Mouse (Mus musculus) hindbrain, embryonic 12.5 days (tissue): ENCODE data around the gene Gm37240. TPM values are rescaled to one million over a fixed set of nuclear protein-coding genes. Genes with fewer than 3 reads are reported as not detected.

ENCODE experiments used
- ATAC-seq: fragments of 200-750 bp; cut with Nextera tagmentation; 2 replicates; pipeline ENCODE4 v1.8.0; 2017; ENCODE audit warnings: moderate TSS enrichment; ENCODE audit not compliant: low FRiP score
- H3K27ac ChIP-seq: fragments of 300-500 bp; sonication (generic); 2 replicates; pipeline ENCODE4 v1.5.1; 2016; ENCODE audit warnings: mild to moderate bottlenecking
- H3K27me3 ChIP-seq: fragments of 300-500 bp; sonication (generic); 2 replicates; pipeline ENCODE4 v1.6.1; 2016; ENCODE audit warnings: mild to moderate bottlenecking
- H3K36me3 ChIP-seq: fragments of 300-500 bp; sonication (generic); 2 replicates; pipeline ENCODE4 v1.6.1; 2016; ENCODE audit warnings: mild to moderate bottlenecking
- H3K4me1 ChIP-seq: fragments of 300-500 bp; sonication (generic); 2 replicates; pipeline ENCODE4 v1.6.1; 2016
- H3K4me2 ChIP-seq: fragments of 300-500 bp; sonication (generic); replicated peaks from 2 replicates; pipeline ENCODE4 v1.6.1; 2016; ENCODE audit warnings: mild to moderate bottlenecking
- H3K4me3 ChIP-seq: fragments of 300-500 bp; sonication (generic); 2 replicates; pipeline ENCODE4 v1.5.1; 2016; ENCODE audit warnings: mild to moderate bottlenecking
- H3K9ac ChIP-seq: fragments of 300-500 bp; sonication (generic); 2 replicates; pipeline ENCODE4 v1.6.1; 2016; ENCODE audit warnings: mild to moderate bottlenecking, moderate library complexity
- H3K9me3 ChIP-seq: fragments of 300-500 bp; sonication (generic); replicated peaks from 2 replicates; pipeline ENCODE4 v1.6.1; 2016; ENCODE audit warnings: mild to moderate bottlenecking
- WGBS: fragments of 180-500 bp; shearing (Covaris S2); methylation state at CpG from one replicate; pipeline ENCODE4 v1.1.7; 2016; 5-methylcytosine and 5-hydroxymethylcytosine counted together
- polyA plus RNA-seq: library from polyadenylated mRNA; unstranded; fragments of >200 nt; fragmentation: Nextera tagmentation; extraction: Ambion mirVana; gene quantifications from 2 replicates; pipeline ENCODE4 v1.2.1, GENCODE M21; 2016

The Gm37240 gene
- polyA plus RNA-seq, 1 experiment from 2014 or later: 3.3 TPM

DNA sequence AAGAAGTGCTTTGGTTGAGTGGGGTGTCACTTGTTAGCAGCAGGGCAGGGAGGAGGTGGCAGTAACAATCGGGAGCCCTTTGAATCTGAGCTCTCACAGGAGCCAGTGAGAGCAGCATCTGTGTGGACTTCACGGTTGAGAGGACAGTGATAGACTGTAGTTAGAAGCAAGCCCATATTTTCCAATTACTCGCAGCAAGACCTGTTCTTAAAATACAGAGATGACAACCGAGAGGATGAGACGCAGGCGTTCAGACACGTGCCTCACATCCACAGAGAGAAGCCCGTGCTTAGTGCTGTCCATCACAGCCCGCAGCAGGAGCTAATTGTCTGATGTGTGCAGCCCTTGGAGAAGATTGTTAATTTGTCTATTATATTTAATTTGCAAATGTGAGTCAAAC, 465.9 kb downstream of the Gm37240 start:
- Histone ChIP-seq H3K4me2 (no peak overlapping the region), H3K27me3 (no peaks in the 10 kb centered on the region), H3K36me3 (no peaks in the 10 kb centered on the region), H3K4me3 (no peak overlapping the region), H3K4me1 (peaks cover 6% of the 10 kb centered on the region; the same call in 1 of the 2 replicates), H3K9me3 (no peaks in the 10 kb centered on the region), H3K9ac (no peak overlapping the region), H3K27ac (peak overlapping the region; percentile 12; the same call in 1 of the 2 replicates)
- WGBS: 67% methylated on average over 9 of the region's 9 CpGs
- ATAC-seq: no peak

DNA sequence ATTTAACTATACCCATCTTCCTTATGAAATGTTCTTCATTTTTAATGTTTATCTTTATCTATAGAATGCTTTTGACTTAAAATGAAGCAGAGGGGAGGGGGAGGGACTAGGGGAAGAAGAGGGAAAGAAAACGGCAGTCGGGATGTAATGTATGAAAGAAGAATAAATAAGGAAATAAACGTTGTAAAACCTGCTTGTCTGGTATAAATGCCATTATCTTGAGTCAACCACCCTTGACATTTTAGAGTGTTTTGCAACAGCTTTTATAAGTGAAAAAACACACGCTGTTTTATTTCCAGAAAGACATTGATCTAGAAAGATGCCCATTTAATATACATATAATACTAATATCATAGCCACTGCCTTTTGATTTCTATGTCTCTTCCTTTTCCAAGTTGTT, 469.7 kb downstream of the Gm37240 start:
- 88% methylated on average over 4 of the region's 4 CpGs for WGBS
- Histone ChIP-seq H3K27me3 (no peaks in the 10 kb centered on the region), H3K9ac (no peak overlapping the region), H3K36me3 (no peaks in the 10 kb centered on the region), H3K4me2 (no peak overlapping the region), H3K27ac (no peak overlapping the region), H3K4me3 (no peak overlapping the region), H3K4me1 (no peaks in the 10 kb centered on the region), H3K9me3 (no peaks in the 10 kb centered on the region)
- no peak for ATAC-seq

DNA sequence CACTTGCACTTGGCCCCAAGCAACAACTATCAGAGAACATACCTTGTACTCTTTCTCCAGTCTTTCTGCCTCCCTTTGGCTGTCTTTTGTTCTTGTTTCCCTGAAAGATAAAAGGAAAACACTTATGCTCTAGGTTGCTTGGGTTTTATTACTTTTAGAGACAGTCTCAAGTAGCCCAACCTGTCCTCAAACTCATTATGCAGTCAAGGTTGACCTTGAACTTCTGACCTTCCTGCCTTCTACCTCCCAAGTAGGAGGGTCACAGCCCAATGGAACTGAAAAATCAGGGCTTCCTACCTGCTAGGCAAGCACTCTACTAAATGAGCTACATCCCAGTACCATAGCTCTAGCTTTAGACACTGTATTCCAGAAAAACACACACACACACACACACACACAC, 488.5 kb downstream of the Gm37240 start:
- H3K9me3 ChIP-seq: peaks cover 15% of the 10 kb centered on the region
- H3K27me3 ChIP-seq: no peaks in the 10 kb centered on the region
- H3K4me2 ChIP-seq: no peak overlapping the region
- no peak overlapping the region for H3K4me3 ChIP-seq
- no peak overlapping the region for H3K9ac ChIP-seq
- H3K27ac ChIP-seq: no peak overlapping the region
- ATAC-seq: no peak
- no peaks in the 10 kb centered on the region for H3K36me3 ChIP-seq
- H3K4me1 ChIP-seq: no peaks in the 10 kb centered on the region

DNA sequence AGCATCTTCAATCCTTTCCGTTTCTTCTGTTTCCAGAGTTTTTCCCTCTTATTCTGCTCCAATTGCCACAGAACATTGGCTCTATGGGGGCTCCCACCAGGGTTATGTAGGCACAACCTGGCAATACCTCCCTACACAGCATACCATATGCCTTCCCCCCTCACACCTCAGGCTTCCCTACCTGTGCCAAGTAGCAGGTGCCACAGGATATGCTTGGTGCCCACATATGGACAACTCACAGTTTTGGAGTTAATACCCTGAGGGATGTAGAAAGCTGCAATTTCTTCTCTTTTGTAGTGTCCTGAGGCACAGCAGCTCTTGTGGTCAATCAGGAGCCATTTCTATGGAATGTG, 488.9 kb downstream of the Gm37240 start:
- Histone ChIP-seq H3K4me3 (no peak overlapping the region), H3K27me3 (no peaks in the 10 kb centered on the region), H3K27ac (no peak overlapping the region), H3K4me2 (no peak overlapping the region), H3K9ac (no peak overlapping the region), H3K4me1 (no peaks in the 10 kb centered on the region), H3K9me3 (peaks cover 15% of the 10 kb centered on the region), H3K36me3 (no peaks in the 10 kb centered on the region)
- ATAC-seq: no peak
- WGBS: 89% methylated on average over 1 of the region's 1 CpGs

DNA sequence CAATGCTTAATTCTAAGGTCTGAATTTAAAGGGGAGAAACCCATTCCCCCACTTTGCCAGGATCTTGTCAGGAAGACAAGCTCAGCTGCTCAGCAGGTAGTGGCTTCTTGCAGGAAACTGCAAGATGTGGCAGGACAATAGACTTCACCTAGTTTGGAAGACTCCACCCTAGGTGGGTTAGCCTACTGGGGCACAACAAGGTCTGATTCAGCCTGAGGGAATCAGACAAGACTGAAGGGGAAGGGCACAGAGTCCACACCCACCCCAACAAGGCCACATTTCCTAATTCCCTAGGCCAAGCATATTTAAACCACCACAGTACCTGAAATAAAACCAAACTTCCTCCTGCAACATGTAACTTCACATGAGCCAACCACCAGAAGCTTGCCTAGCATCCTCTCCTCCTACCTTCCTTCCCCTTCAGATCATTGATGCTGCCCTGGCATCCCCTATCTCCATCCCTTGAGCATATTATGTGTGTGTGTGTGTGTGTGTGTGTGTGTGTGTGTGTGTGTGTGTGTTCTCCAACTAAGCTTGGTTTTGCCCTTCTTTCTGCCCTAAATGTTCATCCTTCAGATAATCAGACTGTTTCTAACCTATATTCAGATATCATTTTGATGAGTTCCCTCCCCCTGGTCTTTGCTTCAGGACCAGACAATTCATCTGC, 489.4 kb downstream of the Gm37240 start:
- no peak for ATAC-seq
- Histone ChIP-seq H3K4me3 (no peak overlapping the region), H3K4me1 (no peaks in the 10 kb centered on the region), H3K4me2 (no peak overlapping the region), H3K9me3 (peaks cover 15% of the 10 kb centered on the region), H3K27me3 (no peaks in the 10 kb centered on the region), H3K9ac (no peak overlapping the region), H3K36me3 (no peaks in the 10 kb centered on the region), H3K27ac (no peak overlapping the region)

DNA sequence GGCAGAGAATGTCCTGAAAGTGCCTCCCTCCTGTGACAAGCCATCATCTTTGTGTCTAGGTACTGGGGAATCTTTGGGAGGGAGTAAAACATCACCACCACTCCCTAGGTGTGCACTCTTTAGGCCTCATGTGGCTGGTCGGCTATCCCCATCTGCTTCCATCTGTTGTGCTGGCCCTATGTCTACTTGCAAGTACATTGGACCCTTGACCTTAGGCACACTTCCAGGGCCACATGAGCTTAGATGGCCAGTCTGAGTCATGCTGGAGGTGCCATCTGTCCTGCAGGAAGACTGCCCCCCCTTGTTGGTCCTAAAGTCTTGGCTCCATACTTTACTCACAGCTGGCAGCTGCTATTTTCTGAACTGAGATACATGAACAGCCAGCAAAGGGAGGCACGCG, 493.9 kb downstream of the Gm37240 start:
- no peak overlapping the region for H3K4me3 ChIP-seq
- no peak overlapping the region for H3K27ac ChIP-seq
- no peaks in the 10 kb centered on the region for H3K27me3 ChIP-seq
- peaks cover 15% of the 10 kb centered on the region for H3K9me3 ChIP-seq
- H3K36me3 ChIP-seq: no peaks in the 10 kb centered on the region
- H3K4me1 ChIP-seq: no peaks in the 10 kb centered on the region
- no peak overlapping the region for H3K4me2 ChIP-seq
- 98% methylated on average over 3 of the region's 3 CpGs for WGBS
- no peak for ATAC-seq
- H3K9ac ChIP-seq: no peak overlapping the region

- H3K4me2 ChIP-seq: no peak overlapping the region
- no peaks in the 10 kb centered on the region for H3K27me3 ChIP-seq
- peaks cover 15% of the 10 kb centered on the region for H3K9me3 ChIP-seq
- no peak overlapping the region for H3K4me3 ChIP-seq
- H3K4me1 ChIP-seq: no peaks in the 10 kb centered on the region
- H3K36me3 ChIP-seq: no peaks in the 10 kb centered on the region
- WGBS: 95% methylated on average over 6 of the region's 6 CpGs
- H3K9ac ChIP-seq: no peak overlapping the region
- no peak for ATAC-seq
- no peak overlapping the region for H3K27ac ChIP-seq
These were observed 495.6 kb downstream of the Gm37240 start for GRCm38 (mm10) chr3:85391756-85392155.

GRCm38 (mm10) chr3:85391111-85391510, 496.2 kb downstream of the Gm37240 start:
- no peak overlapping the region for H3K4me3 ChIP-seq
- no peak overlapping the region for H3K27ac ChIP-seq
- no peak overlapping the region for H3K4me2 ChIP-seq
- WGBS: 79% methylated on average over 2 of the region's 2 CpGs
- H3K4me1 ChIP-seq: no peaks in the 10 kb centered on the region
- H3K27me3 ChIP-seq: no peaks in the 10 kb centered on the region
- H3K9ac ChIP-seq: no peak overlapping the region
- no peaks in the 10 kb centered on the region for H3K36me3 ChIP-seq
- H3K9me3 ChIP-seq: peaks cover 11% of the 10 kb centered on the region
- ATAC-seq: no peak

DNA sequence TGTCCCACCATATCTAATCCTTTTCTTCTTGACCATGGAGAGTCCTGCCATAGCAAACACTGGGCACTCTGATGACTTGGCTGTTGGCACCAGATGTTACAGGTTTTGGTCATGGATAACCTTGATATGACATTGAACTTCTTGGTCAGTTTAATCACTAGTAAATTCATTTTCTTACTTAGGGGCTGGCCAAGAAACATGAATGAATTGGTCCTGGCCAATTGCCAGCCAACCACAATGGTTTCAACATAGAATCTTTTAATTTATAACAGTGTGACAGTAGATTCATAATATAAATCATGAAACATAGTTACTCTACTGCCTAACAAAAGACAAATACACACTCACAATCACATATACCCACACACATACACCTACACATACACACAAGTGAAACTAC, 501.9 kb downstream of the Gm37240 start:
- Histone ChIP-seq H3K9me3 (no peaks in the 10 kb centered on the region), H3K27me3 (no peaks in the 10 kb centered on the region), H3K36me3 (no peaks in the 10 kb centered on the region), H3K4me3 (no peak overlapping the region), H3K9ac (no peak overlapping the region), H3K4me1 (no peaks in the 10 kb centered on the region), H3K27ac (no peak overlapping the region), H3K4me2 (no peak overlapping the region)
- no peak for ATAC-seq

DNA sequence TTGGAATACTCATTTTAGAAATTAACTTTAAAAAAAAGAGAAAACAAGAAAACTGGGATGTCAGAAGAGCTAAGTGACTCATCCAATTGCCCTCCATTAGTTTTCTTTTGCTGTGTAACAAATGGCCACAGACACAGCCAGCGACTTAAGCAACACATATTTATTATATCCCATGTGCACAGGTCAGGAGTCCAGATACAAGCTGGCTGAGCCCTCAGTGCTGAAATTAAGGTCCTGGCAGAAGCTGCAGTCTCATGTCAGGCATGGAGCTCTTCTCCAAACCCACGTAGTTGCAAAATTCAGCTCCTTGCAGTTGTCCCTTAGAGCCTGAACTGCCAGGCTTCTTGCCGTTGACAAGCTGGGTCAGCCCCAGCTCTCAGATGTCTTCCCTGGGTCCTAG, 504.0 kb downstream of the Gm37240 start:
- no peak overlapping the region for H3K9ac ChIP-seq
- no peak overlapping the region for H3K4me3 ChIP-seq
- peaks cover 4% of the 10 kb centered on the region for H3K4me1 ChIP-seq
- 87% methylated on average over 3 of the region's 3 CpGs for WGBS
- no peak overlapping the region for H3K4me2 ChIP-seq
- ATAC-seq: no peak
- no peaks in the 10 kb centered on the region for H3K27me3 ChIP-seq
- no peaks in the 10 kb centered on the region for H3K36me3 ChIP-seq
- H3K9me3 ChIP-seq: no peaks in the 10 kb centered on the region
- no peak overlapping the region for H3K27ac ChIP-seq

DNA sequence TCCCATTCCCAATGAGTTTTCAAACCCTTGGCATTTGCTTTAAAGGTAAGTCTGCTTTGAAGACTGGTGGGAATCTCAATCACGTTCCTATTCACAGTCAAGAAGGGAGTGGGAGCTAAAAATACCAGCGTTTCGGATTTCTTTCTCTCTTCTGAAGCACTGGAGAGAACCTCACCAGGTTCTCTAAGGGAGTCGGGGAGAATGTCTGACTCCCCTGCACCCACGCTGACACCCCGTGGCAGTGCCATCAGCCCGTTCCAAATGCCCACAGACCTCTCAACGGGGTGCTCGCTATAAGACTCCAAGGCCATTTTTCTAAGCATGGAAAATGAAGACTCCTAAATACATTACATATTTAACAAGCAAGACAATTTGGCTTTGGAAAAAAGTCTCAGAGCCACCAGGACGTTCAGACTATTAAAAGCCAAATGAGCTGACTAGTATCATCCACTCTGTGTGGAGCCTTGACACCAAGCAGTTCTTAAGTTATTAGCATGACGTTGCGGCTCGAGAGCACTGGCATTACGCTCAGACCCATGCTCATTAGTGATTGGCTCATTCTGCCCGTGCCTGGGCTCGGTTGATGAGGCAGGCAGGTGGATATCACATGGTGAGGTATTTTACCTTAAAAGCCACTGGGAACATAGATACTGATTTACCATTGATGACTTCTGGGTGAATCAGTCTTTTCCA, 508.5 kb downstream of the Gm37240 start:
- WGBS: 73% methylated on average over 16 of the region's 16 CpGs

GRCm38 (mm10) chr3:85377946-85378702, 509.2 kb downstream of the Gm37240 start:
- H3K4me2 ChIP-seq: no peak overlapping the region
- H3K27ac ChIP-seq: no peak overlapping the region
- peaks cover 9% of the 10 kb centered on the region for H3K4me1 ChIP-seq
- H3K36me3 ChIP-seq: no peaks in the 10 kb centered on the region
- no peak for ATAC-seq
- no peak overlapping the region for H3K4me3 ChIP-seq
- no peaks in the 10 kb centered on the region for H3K27me3 ChIP-seq
- no peak overlapping the region for H3K9ac ChIP-seq
- H3K9me3 ChIP-seq: no peaks in the 10 kb centered on the region
- WGBS: 53% methylated on average over 13 of the region's 13 CpGs

More for the DNA sequence above, 508.5 kb downstream of the Gm37240 start:
- no peak for ATAC-seq
- no peaks in the 10 kb centered on the region for H3K27me3 ChIP-seq
- H3K36me3 ChIP-seq: no peaks in the 10 kb centered on the region
- H3K9me3 ChIP-seq: no peaks in the 10 kb centered on the region
- no peak overlapping the region for H3K4me3 ChIP-seq
- no peak overlapping the region for H3K27ac ChIP-seq
- H3K4me2 ChIP-seq: no peak overlapping the region
- peaks cover 9% of the 10 kb centered on the region for H3K4me1 ChIP-seq
- no peak overlapping the region for H3K9ac ChIP-seq

DNA sequence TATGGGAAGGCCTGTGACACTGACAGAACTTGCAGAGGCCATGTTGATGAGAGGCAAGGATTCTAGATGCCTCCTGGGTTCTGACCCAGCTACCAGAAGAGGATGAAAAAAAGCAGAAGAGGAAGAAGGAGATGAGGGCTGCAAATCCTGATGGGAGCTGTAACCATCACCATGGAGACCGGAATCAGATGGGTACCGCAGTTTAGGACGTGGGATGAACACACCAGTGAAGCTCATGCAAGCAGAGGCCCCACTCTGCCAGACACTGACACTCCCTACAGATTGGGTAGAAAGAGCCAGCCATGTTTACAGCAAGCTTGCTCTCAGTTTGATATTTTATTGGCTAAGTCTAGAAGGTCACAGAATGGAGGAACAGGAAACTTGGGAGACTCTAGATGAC, 509.8 kb downstream of the Gm37240 start:
- Histone ChIP-seq H3K27me3 (no peaks in the 10 kb centered on the region), H3K4me2 (no peak overlapping the region), H3K9ac (no peak overlapping the region), H3K4me1 (peaks cover 9% of the 10 kb centered on the region), H3K4me3 (no peak overlapping the region), H3K9me3 (no peaks in the 10 kb centered on the region), H3K36me3 (no peaks in the 10 kb centered on the region), H3K27ac (no peak overlapping the region)
- WGBS: 89% methylated on average over 3 of the region's 3 CpGs
- ATAC-seq: no peak
